Mouse (Mus musculus) kidney, embryonic 16.5 days (tissue): Measurements from ENCODE around the gene Rac3. TPM values are rescaled to one million over a fixed set of nuclear protein-coding genes. Genes with fewer than 3 reads are reported as not detected.
A peak's percentile ranks its signal among the peaks of the same experiment; 100 is the strongest.

Experiments
- ATAC-seq: fragments of 200-750 bp; cut with Nextera tagmentation; 2 replicates; pipeline ENCODE4 v1.8.0; 2017; ENCODE audit warnings: moderate TSS enrichment; ENCODE audit not compliant: low FRiP score, low TSS enrichment
- H3K27ac ChIP-seq: fragments of 300-500 bp; sonication (generic); 2 replicates; pipeline ENCODE4 v1.5.1; 2014; ENCODE audit warnings: low read length
- H3K27me3 ChIP-seq: fragments of 300-500 bp; sonication (generic); 2 replicates; pipeline ENCODE4 v1.6.1; 2014; ENCODE audit warnings: low read length, control low read depth, mixed read lengths; ENCODE audit not compliant: insufficient read depth
- H3K36me3 ChIP-seq: fragments of 300-500 bp; sonication (generic); 2 replicates; pipeline ENCODE4 v1.6.1; 2014; ENCODE audit warnings: low read length, control low read depth, mixed read lengths; ENCODE audit not compliant: insufficient read depth
- H3K4me1 ChIP-seq: fragments of 300-500 bp; sonication (generic); 2 replicates; pipeline ENCODE4 v1.6.1; 2014; ENCODE audit warnings: low read length, control low read depth, mixed read lengths; ENCODE audit not compliant: insufficient read depth
- H3K4me2 ChIP-seq: fragments of 300-500 bp; sonication (generic); replicated peaks from 2 replicates; pipeline ENCODE4 v1.6.1; 2014; ENCODE audit warnings: low read depth, low read length
- H3K4me3 ChIP-seq: fragments of 300-500 bp; sonication (generic); 2 replicates; pipeline ENCODE4 v1.5.1; 2014; ENCODE audit warnings: mild to moderate bottlenecking, low read length
- H3K9ac ChIP-seq: fragments of 300-500 bp; sonication (generic); replicated peaks from 2 replicates; pipeline ENCODE4 v1.6.1; 2014; ENCODE audit warnings: low read length
- H3K9me3 ChIP-seq: fragments of 300-500 bp; sonication (generic); 2 replicates; pipeline ENCODE4 v1.6.1; 2016; ENCODE audit warnings: low read length, control low read depth
- WGBS: fragments of 180-500 bp; shearing (Covaris S2); extraction: QIAGEN DNeasy Blood & Tissue Kit; methylation state at CpG from one replicate; pipeline ENCODE4 v1.1.7; 2014; 5-methylcytosine and 5-hydroxymethylcytosine counted together
- polyA plus RNA-seq: library from polyadenylated mRNA; unstranded; fragments of >200 nt; fragmentation: Nextera tagmentation; extraction: Ambion mirVana; gene quantifications from 2 replicates; pipeline ENCODE4 v1.2.1, GENCODE M21; 2015

Rac3 gene
- polyA plus RNA-seq, 1 experiment from 2014 or later = 38.7 TPM

GRCm38 (mm10) chr11:120713580-120714518 lies 7.4 kb upstream of the Rac3 start, which contains the start of the genes Cenpx and Lrrc45:
Gene Cenpx, minus strand, starts transcription at chr11:120713738.
Gene Lrrc45, plus strand, starts transcription at chr11:120713925.
- H3K27me3 ChIP-seq = no peaks in the 10 kb centered on the region
- H3K4me1 ChIP-seq = peaks cover 27% of the 10 kb centered on the region
- peak within 1 kb of the TSS; percentile 82 for H3K9ac ChIP-seq
- peak within 1 kb of the TSS; percentile 90 for H3K27ac ChIP-seq
- no peaks in the 10 kb centered on the region for H3K9me3 ChIP-seq
- H3K4me3 ChIP-seq = peak within 1 kb of the TSS; percentile 70
- peaks cover 29% of the 10 kb centered on the region for H3K36me3 ChIP-seq
- peak; percentile 96 for ATAC-seq
- under 1% methylated on average over 53 of the region's 53 CpGs for WGBS
- peak within 1 kb of the TSS; percentile 99 for H3K4me2 ChIP-seq

- Histone ChIP-seq H3K27ac (peak overlapping the region; percentile 40; the same call in 1 of the 2 replicates), H3K9ac (peak overlapping the region; percentile 82), H3K36me3 (peaks cover 30% of the 10 kb centered on the region), H3K4me3 (peak overlapping the region; percentile 70), H3K4me1 (peaks cover 24% of the 10 kb centered on the region), H3K27me3 (no peaks in the 10 kb centered on the region), H3K9me3 (no peaks in the 10 kb centered on the region), H3K4me2 (peak overlapping the region; percentile 99)
- no peak for ATAC-seq
- 49% methylated on average over 10 of the region's 10 CpGs for WGBS
Observed at GRCm38 (mm10) chr11:120714546-120714945, 6.7 kb upstream of the Rac3 start.

GRCm38 (mm10) chr11:120715131-120715530 lies 6.1 kb upstream of the Rac3 start:
- H3K4me3 ChIP-seq = no peak overlapping the region; the same call in 1 of the 2 replicates
- no peaks in the 10 kb centered on the region for H3K27me3 ChIP-seq
- H3K9ac ChIP-seq = peak overlapping the region; percentile 82; the same call in 1 of the 2 replicates
- 90% methylated on average over 9 of the region's 9 CpGs for WGBS
- H3K27ac ChIP-seq = no peak overlapping the region
- no peak overlapping the region for H3K4me2 ChIP-seq
- H3K36me3 ChIP-seq = peaks cover 28% of the 10 kb centered on the region
- ATAC-seq = no peak
- H3K9me3 ChIP-seq = no peaks in the 10 kb centered on the region
- peaks cover 24% of the 10 kb centered on the region for H3K4me1 ChIP-seq

GRCm38 (mm10) chr11:120719242-120719641 lies 2.0 kb upstream of the Rac3 start:
- Histone ChIP-seq H3K9ac (no peak overlapping the region), H3K9me3 (no peaks in the 10 kb centered on the region), H3K4me3 (no peak overlapping the region), H3K27me3 (peaks cover 6% of the 10 kb centered on the region; the same call in 1 of the 2 replicates), H3K36me3 (peaks cover 23% of the 10 kb centered on the region), H3K27ac (no peak overlapping the region), H3K4me1 (peaks cover 27% of the 10 kb centered on the region), H3K4me2 (no peak overlapping the region)
- no peak for ATAC-seq
- 86% methylated on average over 9 of the region's 9 CpGs for WGBS

- Histone ChIP-seq H3K9ac (no peak overlapping the region), H3K4me3 (no peak overlapping the region), H3K27ac (no peak overlapping the region), H3K9me3 (no peaks in the 10 kb centered on the region), H3K4me1 (peaks cover 20% of the 10 kb centered on the region), H3K36me3 (peaks cover 23% of the 10 kb centered on the region), H3K4me2 (no peak overlapping the region), H3K27me3 (peaks cover 6% of the 10 kb centered on the region; the same call in 1 of the 2 replicates)
- WGBS = 88% methylated on average over 13 of the region's 13 CpGs
- ATAC-seq = no peak
Observed at GRCm38 (mm10) chr11:120719841-120720376, 1.4 kb upstream of the Rac3 start.

GRCm38 (mm10) chr11:120720450-120720849 lies 820 bp upstream of the Rac3 start:
- peak; percentile 10; the same call in 1 of the 2 replicates for ATAC-seq
- Histone ChIP-seq H3K9me3 (no peaks in the 10 kb centered on the region), H3K36me3 (peaks cover 23% of the 10 kb centered on the region), H3K4me2 (peak overlapping the region; percentile 98), H3K4me3 (peak overlapping the region; percentile 68), H3K4me1 (peaks cover 18% of the 10 kb centered on the region), H3K27me3 (peaks cover 6% of the 10 kb centered on the region; the same call in 1 of the 2 replicates), H3K9ac (peak overlapping the region; percentile 83), H3K27ac (no peak overlapping the region)
- 14% methylated on average over 17 of the region's 17 CpGs for WGBS

- no peak overlapping the region for H3K27ac ChIP-seq
- peak overlapping the region; percentile 98 for H3K4me2 ChIP-seq
- 21% methylated on average over 21 of the region's 21 CpGs for whole genome bisulfite sequencing
- H3K27me3 ChIP-seq = peaks cover 6% of the 10 kb centered on the region; the same call in 1 of the 2 replicates
- H3K36me3 ChIP-seq = peaks cover 18% of the 10 kb centered on the region
- H3K4me1 ChIP-seq = peaks cover 25% of the 10 kb centered on the region
- no peak; the same call in 1 of the 2 replicates for ATAC-seq
- H3K4me3 ChIP-seq = peak overlapping the region; percentile 68
- H3K9me3 ChIP-seq = no peaks in the 10 kb centered on the region
- peak overlapping the region; percentile 83 for H3K9ac ChIP-seq
Observed at GRCm38 (mm10) chr11:120722067-120722630, 879 bp downstream of the Rac3 start.

- no peak for ATAC-seq
- Histone ChIP-seq H3K9ac (no peak overlapping the region), H3K4me2 (no peak overlapping the region), H3K27ac (no peak overlapping the region), H3K36me3 (peaks cover 11% of the 10 kb centered on the region; the same call in 1 of the 2 replicates), H3K9me3 (no peaks in the 10 kb centered on the region), H3K4me3 (no peak overlapping the region), H3K27me3 (peaks cover 6% of the 10 kb centered on the region; the same call in 1 of the 2 replicates), H3K4me1 (peaks cover 25% of the 10 kb centered on the region)
- WGBS = 86% methylated on average over 11 of the region's 11 CpGs
Observed at GRCm38 (mm10) chr11:120722761-120723382, 1.6 kb downstream of the Rac3 start.

GRCm38 (mm10) chr11:120723509-120723908 lies 2.2 kb downstream of the Rac3 start:
- Histone ChIP-seq H3K4me1 (peaks cover 25% of the 10 kb centered on the region), H3K27me3 (peaks cover 6% of the 10 kb centered on the region; the same call in 1 of the 2 replicates), H3K9me3 (no peaks in the 10 kb centered on the region), H3K27ac (no peak overlapping the region), H3K36me3 (peaks cover 5% of the 10 kb centered on the region; the same call in 1 of the 2 replicates), H3K4me3 (no peak overlapping the region), H3K4me2 (no peak overlapping the region), H3K9ac (no peak overlapping the region)
- ATAC-seq = no peak
- 89% methylated on average over 7 of the region's 7 CpGs for whole genome bisulfite sequencing
